ENCODE assay signal across 9 mouse cellular contexts in the genomic region with DNA sequence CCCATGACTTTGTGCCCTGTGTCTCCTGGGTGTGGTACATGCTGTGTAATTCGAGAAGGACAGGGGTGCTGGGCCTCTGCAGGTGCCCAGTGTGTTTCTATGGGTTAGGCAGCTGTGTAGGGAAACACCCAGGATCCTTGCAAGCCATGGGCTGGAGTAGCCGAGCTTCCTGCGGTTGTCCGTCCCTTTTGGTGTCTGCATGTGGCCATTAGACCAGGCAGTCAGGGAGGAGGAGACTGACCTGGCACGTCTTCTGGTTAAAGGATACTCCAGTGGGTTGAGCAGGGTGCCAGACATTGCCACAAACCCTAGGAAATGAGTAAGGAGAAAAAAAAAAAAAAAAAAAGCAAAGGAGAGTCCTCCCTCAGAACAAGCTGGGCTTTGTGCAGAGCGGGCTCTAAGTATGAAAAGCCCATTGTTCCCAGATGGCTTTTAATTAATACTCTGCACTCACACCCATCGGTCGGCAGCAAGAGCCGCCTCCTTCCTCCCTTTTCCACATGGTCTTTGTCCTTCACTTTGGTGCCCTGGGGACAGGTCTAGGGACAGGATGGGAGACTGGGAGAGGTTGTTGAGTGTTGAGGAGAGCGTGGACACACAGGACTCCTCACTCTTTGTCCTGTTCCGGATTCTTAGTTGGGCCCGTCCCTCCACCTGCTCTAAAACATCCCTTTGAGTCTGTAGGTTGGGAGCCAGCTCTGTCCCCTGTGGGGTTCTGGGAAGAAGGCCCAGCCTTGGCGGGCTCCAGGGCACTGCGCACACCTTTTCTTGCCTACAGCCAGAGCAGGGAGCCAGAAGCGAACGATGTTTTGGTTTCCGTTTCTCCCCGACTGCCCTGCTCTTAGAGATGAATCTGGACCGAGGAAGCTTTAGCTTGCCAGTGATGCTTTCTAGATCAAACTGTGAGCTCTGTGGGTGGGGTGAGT.
DNase-seq lines count a peak whose midpoint lies in the region; ATAC-seq lines count a peak whose summit lies in the region.
"Had no signal": no experiment of that assay in that cellular context is flagged by ENCODE, and none has a peak within 500 bp of the region (broad histone marks: within the 10 kb centered on the region; RNA-seq: fewer than 3 reads in every experiment).

No protein-coding gene starts in this region.

- no peaks in the 10 kb centered on the region for H3K36me3 ChIP-seq in lung, embryonic 15.5 days
- no peaks in the 10 kb centered on the region for H3K36me3 ChIP-seq in hindbrain, embryonic 12.5 days

- H3K4me3 ChIP-seq in lung, embryonic 15.5 days = no peak overlapping the region
- no peak overlapping the region for H3K4me3 ChIP-seq in hindbrain, embryonic 12.5 days

- peak overlapping the region; percentile 72 for H3K27ac ChIP-seq in lung, embryonic 15.5 days
- peak overlapping the region; percentile 66 for H3K27ac ChIP-seq in hindbrain, embryonic 12.5 days
- H3K27ac ChIP-seq: liver, embryonic 14.5 days had no signal

- no peaks in the 10 kb centered on the region for H3K9me3 ChIP-seq in lung, embryonic 15.5 days
- H3K9me3 ChIP-seq in hindbrain, embryonic 12.5 days (replicated peaks) = no peaks in the 10 kb centered on the region

- H3K27me3 ChIP-seq in lung, embryonic 15.5 days = no peaks in the 10 kb centered on the region
- H3K27me3 ChIP-seq in hindbrain, embryonic 12.5 days = no peaks in the 10 kb centered on the region

- H3K4me1 ChIP-seq in lung, embryonic 15.5 days = peaks cover 41% of the 10 kb centered on the region
- peaks cover 55% of the 10 kb centered on the region for H3K4me1 ChIP-seq in hindbrain, embryonic 12.5 days

- ATAC-seq in lung, embryonic 15.5 days (ENCODE audit: borderline replicate concordance, extremely low read depth, low FRiP score, low TSS enrichment) = no peak
- ATAC-seq in hindbrain, embryonic 12.5 days (ENCODE audit: low FRiP score) = peak; percentile 24; the same call in 1 of the 2 replicates

- WGBS in lung, embryonic 15.5 days = 59% methylated on average over 19 of the region's 19 CpGs
- WGBS in hindbrain, embryonic 12.5 days = 46% methylated on average over 19 of the region's 19 CpGs

- 0 out of 2 replicates have a peak overlapping the region, but pooled peaks have one; percentile 13 for H3K4me2 ChIP-seq in lung, embryonic 15.5 days
- peak overlapping the region; percentile 3; the same call in 1 of the 2 replicates for H3K4me2 ChIP-seq in hindbrain, embryonic 12.5 days (replicated peaks)

- no peak overlapping the region for H3K9ac ChIP-seq in lung, embryonic 15.5 days
- H3K9ac ChIP-seq in hindbrain, embryonic 12.5 days = no peak overlapping the region
- H3K9ac ChIP-seq: liver, embryonic 14.5 days had no signal

- no peak for DNase-seq in lung, postnatal 25 days (ENCODE audit: low spot score)
- peak; percentile 59 for DNase-seq in cerebellum, adult 9-11 months
- DNase-seq in retina, embryonic 14.5 days (ENCODE audit: low spot score) = peak; percentile 66
- DNase-seq in urinary bladder, postnatal 4 days (ENCODE audit: low spot score in 2 of 2) = no peak
- no peak for DNase-seq in c-Kit-positive CD71-positive TER-119-positive erythroid progenitor cells, embryonic 14.5 days (ENCODE audit: low spot score)
- no peak for DNase-seq in thymus, postnatal 0 days (ENCODE audit: low spot score)

Comparison
In these comparisons a context has a peak if more than half of its experiments do, and no peak if none do; other contexts are left out.
1. DNase-seq: peak in cerebellum, adult 9-11 months (single experiment) and retina, embryonic 14.5 days (single experiment); none in lung, postnatal 25 days (single experiment), urinary bladder, postnatal 4 days (0 of 2), c-Kit-positive CD71-positive TER-119-positive erythroid progenitor cells, embryonic 14.5 days (single experiment) and thymus, postnatal 0 days (single experiment).